In genomic region chr1:172019863-172020521, GRCm38 (mm10) we compare ENCODE assay signal across 14 mouse cellular contexts. TPM values are rescaled to one million over a fixed set of nuclear protein-coding genes. Genes with fewer than 3 reads are reported as not detected.
A peak's percentile ranks its signal among the peaks of the same experiment; 100 is the strongest.
DNase-seq lines count a peak whose midpoint lies in the region; ATAC-seq and TF ChIP-seq lines count a peak whose summit lies in the region.
"Had no signal": no experiment of that assay in that cellular context is flagged by ENCODE, and none has a peak within 500 bp of the region (broad histone marks: within the 10 kb centered on the region; RNA-seq: fewer than 3 reads in every experiment).

No protein-coding gene starts in this region.

- ATAC-seq in forebrain, embryonic 11.5 days (replicated peaks; ENCODE audit: low FRiP score): no peak
- ATAC-seq in hindbrain, embryonic 11.5 days (ENCODE audit: low FRiP score): no peak
- no peak for ATAC-seq in neural tube, embryonic 15.5 days (ENCODE audit: low FRiP score)
- ATAC-seq: liver, postnatal 0 days had no signal

- intact Hi-C loops in left cerebral cortex, adult 2 months (cut with DNase I): no loop called here
- intact Hi-C loops in left cerebral cortex, postnatal 4 days (cut with DNase I): loop anchor here (10.0 kb wide), 1 partner anchor 205 kb away; no protein-coding TSS in a partner anchor

- no peak overlapping the region for H3K4me3 ChIP-seq in left cerebral cortex, adult 2 months
- no peak overlapping the region for H3K4me3 ChIP-seq in forebrain, embryonic 11.5 days (ENCODE audit: low read depth, low read length)
- H3K4me3 ChIP-seq in hindbrain, embryonic 11.5 days (ENCODE audit: low read depth, low read length): no peak overlapping the region
- H3K4me3 ChIP-seq in neural tube, embryonic 15.5 days (replicated peaks): no peak overlapping the region

- H3K4me1 ChIP-seq in forebrain, embryonic 11.5 days (replicated peaks; ENCODE audit: control insufficient read depth, insufficient read depth, low read length): peaks cover 62% of the 10 kb centered on the region
- H3K4me1 ChIP-seq in hindbrain, embryonic 11.5 days (replicated peaks; ENCODE audit: control insufficient read depth, insufficient read depth, low read length): peaks cover 56% of the 10 kb centered on the region
- peaks cover 93% of the 10 kb centered on the region for H3K4me1 ChIP-seq in neural tube, embryonic 15.5 days

- H3K9ac ChIP-seq in forebrain, embryonic 11.5 days (ENCODE audit: low read length): peak overlapping the region; percentile 35
- no peak overlapping the region for H3K9ac ChIP-seq in hindbrain, embryonic 11.5 days (ENCODE audit: low read depth, low read length)
- peak overlapping the region; percentile 14; the same call in 1 of the 2 replicates for H3K9ac ChIP-seq in neural tube, embryonic 15.5 days (replicated peaks)
- H3K9ac ChIP-seq: liver, postnatal 0 days had no signal

- H3K9me3 ChIP-seq in forebrain, embryonic 11.5 days (ENCODE audit: control insufficient read depth, low read length): no peaks in the 10 kb centered on the region
- no peaks in the 10 kb centered on the region for H3K9me3 ChIP-seq in hindbrain, embryonic 11.5 days (ENCODE audit: control insufficient read depth, low read length)
- H3K9me3 ChIP-seq in neural tube, embryonic 15.5 days (replicated peaks): no peaks in the 10 kb centered on the region

- TF ChIP-seq CTCF in left cerebral cortex, adult 2 months (IDR thresholded peaks at IDR 0.05): no peak

- no peak overlapping the region for H3K4me2 ChIP-seq in forebrain, embryonic 11.5 days (ENCODE audit: low read depth, low read length, severe bottlenecking)
- H3K4me2 ChIP-seq in hindbrain, embryonic 11.5 days (replicated peaks; ENCODE audit: low read depth, low read length): peak overlapping the region; percentile 11; the same call in 1 of the 2 replicates
- H3K4me2 ChIP-seq in neural tube, embryonic 15.5 days: 0 out of 2 replicates have a peak overlapping the region, but pooled peaks have one; percentile 5

- 79% methylated on average over 10 of the region's 10 CpGs for WGBS in forebrain, embryonic 11.5 days
- 68% methylated on average over 10 of the region's 10 CpGs for WGBS in hindbrain, embryonic 11.5 days
- 48% methylated on average over 10 of the region's 10 CpGs for WGBS in neural tube, embryonic 15.5 days

- H3K27ac ChIP-seq in left cerebral cortex, adult 2 months: peak overlapping the region; percentile 32; the same call in 1 of the 2 replicates
- no peak overlapping the region for H3K27ac ChIP-seq in forebrain, embryonic 11.5 days (ENCODE audit: low read depth, low read length)
- H3K27ac ChIP-seq in hindbrain, embryonic 11.5 days (ENCODE audit: low read depth, low read length): peak overlapping the region; percentile 95; the same call in 1 of the 2 replicates
- H3K27ac ChIP-seq in neural tube, embryonic 15.5 days (replicated peaks): peak overlapping the region; percentile 82; the same call in 1 of the 2 replicates

- no peaks in the 10 kb centered on the region for H3K36me3 ChIP-seq in forebrain, embryonic 11.5 days (ENCODE audit: control insufficient read depth, insufficient read depth, low read length)
- no peaks in the 10 kb centered on the region for H3K36me3 ChIP-seq in hindbrain, embryonic 11.5 days (ENCODE audit: control insufficient read depth, insufficient read depth, low read length)
- no peaks in the 10 kb centered on the region for H3K36me3 ChIP-seq in neural tube, embryonic 15.5 days

- no peak for DNase-seq in left cerebral cortex, adult 2 months (ENCODE audit: extremely low spot score in 1 of 2, low spot score in 2 of 2)
- no peak for DNase-seq in left cerebral cortex, postnatal 4 days
- no peak for DNase-seq in forebrain, embryonic 11.5 days (ENCODE audit: low spot score)
- no peak for DNase-seq in hindbrain, embryonic 11.5 days (ENCODE audit: low spot score)
- DNase-seq in layer of hippocampus, adult 9-11 months: no peak
- DNase-seq in layer of hippocampus, postnatal 14 days (ENCODE audit: low spot score in 2 of 2): no peak
- DNase-seq: adrenal gland, postnatal 36 days; cerebellum, adult 18-20 months; heart, postnatal 14 days; kidney, adult 8-10 months; liver, postnatal 0 days; thymus, postnatal 4 days had no signal

- no peaks in the 10 kb centered on the region for H3K27me3 ChIP-seq in forebrain, embryonic 11.5 days (ENCODE audit: control insufficient read depth, insufficient read depth, low read length)
- no peaks in the 10 kb centered on the region for H3K27me3 ChIP-seq in hindbrain, embryonic 11.5 days (ENCODE audit: control insufficient read depth, insufficient read depth, low read length)
- H3K27me3 ChIP-seq in neural tube, embryonic 15.5 days (replicated peaks): no peaks in the 10 kb centered on the region

RNA-seq across cellular contexts. Expression of gene Vangl2, which starts 8.3 kb away (rescaled TPM):
- 10 to 100 TPM; 12.5 to 14.5 TPM for total RNA-seq in left cerebral cortex, adult 2 months (2021)
- total RNA-seq in left cerebral cortex, postnatal 4 days (2021): 10 to 100 TPM; 62.0 to 65.3 TPM
- polyA plus RNA-seq in forebrain, embryonic 11.5 days (2014; fragmentation: Nextera tagmentation; extraction: Ambion mirVana): 47.0 and 49.3 TPM in 2 replicates
- 60.3 and 61.6 TPM in 2 replicates for polyA plus RNA-seq in hindbrain, embryonic 11.5 days (2014; fragmentation: Nextera tagmentation; extraction: Ambion mirVana)
- polyA plus RNA-seq in neural tube, embryonic 15.5 days (2015; fragmentation: Nextera tagmentation; extraction: Ambion mirVana): 37.3 and 40.1 TPM in 2 replicates
- total RNA-seq in layer of hippocampus, postnatal 14 days (2021): 10 to 100 TPM; 21.9 to 22.4 TPM

RNA-seq across cellular contexts. Expression of gene Nhlh1, which starts 37.4 kb away (rescaled TPM):
- under 1 TPM; 0.18 to 0.49 TPM for total RNA-seq in left cerebral cortex, adult 2 months (2021)
- total RNA-seq in left cerebral cortex, postnatal 4 days (2021): under 1 TPM; 0.32 to 0.44 TPM
- 6.0 and 7.6 TPM in 2 replicates for polyA plus RNA-seq in forebrain, embryonic 11.5 days (2014; fragmentation: Nextera tagmentation; extraction: Ambion mirVana)
- 20.5 and 22.3 TPM in 2 replicates for polyA plus RNA-seq in hindbrain, embryonic 11.5 days (2014; fragmentation: Nextera tagmentation; extraction: Ambion mirVana)
- polyA plus RNA-seq in neural tube, embryonic 15.5 days (2015; fragmentation: Nextera tagmentation; extraction: Ambion mirVana): 2.2 and 2.6 TPM in 2 replicates
- under 1 TPM; 0.85 to 0.91 TPM for total RNA-seq in layer of hippocampus, postnatal 14 days (2021)
- total RNA-seq: adrenal gland, postnatal 36 days; heart, postnatal 14 days had no signal
- polyA plus RNA-seq: liver, postnatal 0 days; spleen, adult 2 months had no signal
